Mouse (Mus musculus) embryonic facial prominence, embryonic 12.5 days (tissue): ENCODE results near the gene Med22. TPM values are rescaled to one million over a fixed set of nuclear protein-coding genes. Genes with fewer than 3 reads are reported as not detected.

Experiments used
- ATAC-seq: fragments of 200-750 bp; cut with Nextera tagmentation; 2 replicates; pipeline ENCODE4 v1.8.0; 2017; ENCODE audit not compliant: insufficient number of reproducible peaks, insufficient read depth, low FRiP score, low TSS enrichment
- H3K27ac ChIP-seq: fragments of 300-500 bp; sonication (generic); 2 replicates; pipeline ENCODE4 v1.5.1; 2016; ENCODE audit warnings: mild to moderate bottlenecking
- H3K27me3 ChIP-seq: fragments of 300-500 bp; sonication (generic); 2 replicates; pipeline ENCODE4 v1.6.1; 2016; ENCODE audit warnings: mild to moderate bottlenecking, moderate library complexity
- H3K36me3 ChIP-seq: fragments of 300-500 bp; sonication (generic); 2 replicates; pipeline ENCODE4 v1.6.1; 2016; ENCODE audit warnings: mild to moderate bottlenecking
- H3K4me1 ChIP-seq: fragments of 300-500 bp; sonication (generic); 2 replicates; pipeline ENCODE4 v1.6.1; 2016
- H3K4me2 ChIP-seq: fragments of 300-500 bp; sonication (generic); replicated peaks from 2 replicates; pipeline ENCODE4 v1.6.1; 2016; ENCODE audit warnings: mild to moderate bottlenecking, moderate library complexity
- H3K4me3 ChIP-seq: fragments of 300-500 bp; sonication (generic); 2 replicates; pipeline ENCODE4 v1.5.1; 2016; ENCODE audit warnings: mild to moderate bottlenecking
- H3K9ac ChIP-seq: fragments of 300-500 bp; sonication (generic); 2 replicates; pipeline ENCODE4 v1.6.1; 2016; ENCODE audit warnings: mild to moderate bottlenecking, moderate library complexity
- H3K9me3 ChIP-seq: fragments of 300-500 bp; sonication (generic); 2 replicates; pipeline ENCODE4 v1.6.1; 2016; ENCODE audit warnings: mild to moderate bottlenecking, moderate library complexity
- WGBS: fragments of 180-500 bp; shearing (Covaris S2); methylation state at CpG from one replicate; pipeline ENCODE4 v1.1.7; 2016; 5-methylcytosine and 5-hydroxymethylcytosine counted together
- polyA plus RNA-seq: library from polyadenylated mRNA; unstranded; fragments of >200 nt; fragmentation: Nextera tagmentation; extraction: Ambion mirVana; gene quantifications from 2 replicates; pipeline ENCODE4 v1.2.1, GENCODE M21; 2016

Gene Med22
- polyA plus RNA-seq, 1 experiment from 2014 or later: 72.1 TPM

DNA sequence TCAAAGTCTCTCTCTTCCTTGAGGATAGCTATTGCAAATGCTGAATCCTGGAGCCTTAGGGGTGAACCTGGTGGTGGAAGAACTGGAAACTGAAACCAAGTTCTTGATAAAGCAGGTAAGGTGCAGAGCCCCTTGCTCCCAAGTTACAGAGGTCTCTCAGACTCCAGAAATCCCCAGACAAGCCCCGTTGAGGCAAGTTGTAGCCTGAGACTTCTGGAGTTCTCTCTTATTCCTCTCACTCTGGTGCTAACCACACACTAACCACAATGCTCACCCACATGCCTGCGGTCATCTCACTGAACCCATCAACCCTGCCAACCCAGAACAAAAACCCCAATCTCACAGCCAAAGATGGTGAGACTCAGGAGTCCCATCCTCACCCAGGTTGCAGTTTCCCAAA, 24.8 kb upstream of the Med22 start:
- Histone ChIP-seq H3K9me3 (no peaks in the 10 kb centered on the region), H3K36me3 (peaks cover 13% of the 10 kb centered on the region), H3K9ac (no peak overlapping the region), H3K27me3 (no peaks in the 10 kb centered on the region), H3K4me1 (peaks cover 13% of the 10 kb centered on the region; the same call in 1 of the 2 replicates), H3K27ac (no peak overlapping the region), H3K4me3 (no peak overlapping the region), H3K4me2 (no peak overlapping the region)
- no peak for ATAC-seq
- WGBS: 92% methylated on average over 2 of the region's 2 CpGs

DNA sequence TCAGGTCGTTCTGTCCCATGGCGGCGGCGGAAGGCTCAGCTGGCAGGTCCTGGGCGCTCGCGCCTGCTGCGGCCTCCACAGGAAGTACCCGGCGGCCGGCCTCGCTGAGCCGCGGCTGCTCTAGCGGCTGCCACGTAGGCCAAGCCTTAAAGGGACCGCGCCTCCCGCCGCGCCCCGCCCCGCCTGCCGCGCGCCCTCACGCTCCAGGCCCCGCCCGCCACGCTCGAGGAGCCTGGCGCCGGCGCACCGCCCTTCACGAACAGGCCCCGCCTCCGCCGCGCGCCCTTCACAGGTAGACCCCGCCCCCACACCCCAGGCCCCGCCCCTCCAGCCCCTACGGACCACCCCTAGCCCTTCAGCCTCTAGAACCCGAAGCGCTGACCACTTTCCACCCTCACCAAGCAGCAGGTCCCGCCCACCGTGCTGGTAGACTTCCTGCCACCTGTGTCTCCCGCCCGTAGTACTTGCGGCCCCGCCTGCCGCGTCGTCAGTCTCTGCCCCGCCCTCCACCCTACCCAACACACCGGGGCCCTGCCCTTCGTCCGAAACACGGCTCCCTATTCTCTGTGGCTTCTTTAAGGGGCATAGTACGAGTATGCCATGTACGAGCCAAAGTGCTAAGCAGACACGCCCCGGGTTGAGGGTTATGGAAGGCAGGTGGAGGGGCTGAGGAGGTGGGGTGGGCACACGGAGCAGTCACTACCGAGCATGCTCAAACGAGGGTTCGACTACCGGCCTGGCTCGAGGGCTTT, 23.0 kb upstream of the Med22 start, which contains the start of the genes Surf4 and Stkld1:
Gene Surf4 (minus strand): TSS at position 625 of the 752 bp plus-strand sequence.
Gene Stkld1 (plus strand): TSS at position 744 of the 752 bp plus-strand sequence.
- H3K4me2 ChIP-seq: peak within 1 kb of the TSS; percentile 72
- WGBS: 2% methylated on average over 61 of the region's 70 CpGs
- peak within 1 kb of the TSS; percentile 88 for H3K27ac ChIP-seq
- H3K4me3 ChIP-seq: peak within 1 kb of the TSS; percentile 97
- no peaks in the 10 kb centered on the region for H3K9me3 ChIP-seq
- H3K4me1 ChIP-seq: peaks cover 14% of the 10 kb centered on the region; the same call in 1 of the 2 replicates
- ATAC-seq: peak; percentile 91
- H3K27me3 ChIP-seq: no peaks in the 10 kb centered on the region
- H3K36me3 ChIP-seq: peaks cover 29% of the 10 kb centered on the region
- H3K9ac ChIP-seq: peak within 1 kb of the TSS; percentile 95

DNA sequence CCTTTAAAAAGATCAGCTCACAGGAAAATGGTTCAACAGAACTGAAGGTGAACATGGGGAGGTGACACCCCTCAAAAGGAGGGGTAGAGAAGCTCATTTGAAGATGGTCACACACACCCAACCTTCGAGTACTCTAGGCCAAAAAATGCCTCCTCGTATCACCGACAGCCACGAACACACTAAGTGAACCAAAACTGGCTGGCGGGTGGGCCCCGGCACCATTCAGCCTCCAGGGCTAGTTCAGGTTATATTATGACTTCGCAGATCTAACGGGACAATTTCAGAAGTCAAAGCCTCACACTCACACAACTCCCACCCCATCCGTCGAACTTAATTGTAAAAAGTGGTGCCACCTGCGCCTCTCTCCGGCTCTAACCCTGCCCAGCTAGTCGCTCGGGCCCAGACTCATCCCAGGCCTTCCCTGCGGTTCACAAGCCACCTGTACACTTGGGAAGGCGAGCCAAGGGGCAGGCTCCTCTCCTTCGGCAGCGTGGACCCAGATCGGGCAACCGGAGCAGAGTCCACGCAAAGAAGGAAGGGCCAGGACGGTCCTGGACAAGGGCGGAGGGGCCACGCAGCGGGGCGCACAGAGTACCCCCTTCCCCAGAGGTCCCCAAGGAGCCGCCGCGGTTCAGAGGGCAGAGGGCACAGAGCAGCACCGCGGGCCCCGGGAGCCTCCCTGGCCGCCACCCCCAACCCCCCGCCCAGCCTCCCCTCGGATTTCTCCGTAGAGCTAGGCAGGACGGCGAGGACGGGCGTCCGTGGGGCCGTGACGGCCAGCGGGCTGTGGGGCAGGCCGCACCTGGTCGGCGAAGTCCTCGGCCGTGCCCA, 22.2 kb upstream of the Med22 start:
- WGBS: 2% methylated on average over 45 of the region's 49 CpGs
- ATAC-seq: no peak; the same call in none of the 2 replicates
- H3K4me2 ChIP-seq: peak overlapping the region; percentile 72

DNA sequence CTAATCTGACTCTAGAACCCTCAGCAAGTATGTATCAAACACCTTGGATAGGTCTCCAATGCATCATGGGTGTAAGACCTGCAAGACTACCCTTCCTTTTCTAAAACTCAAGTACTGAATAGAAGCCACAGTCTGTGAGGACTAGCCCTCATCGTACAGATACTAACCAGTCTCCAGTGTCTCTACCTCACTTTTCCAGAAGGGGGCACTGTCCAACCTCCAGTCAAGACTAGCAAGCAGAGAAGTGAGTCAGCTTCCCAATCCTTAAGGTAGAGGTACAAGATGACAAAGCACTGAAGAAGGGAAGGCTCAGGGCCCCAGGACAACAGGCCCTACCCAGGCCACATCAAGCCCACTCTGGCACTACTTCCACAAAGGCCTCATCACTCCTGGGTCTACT, 19.9 kb upstream of the Med22 start:
- Histone ChIP-seq H3K9ac (no peak overlapping the region), H3K4me2 (no peak overlapping the region), H3K36me3 (peaks cover 59% of the 10 kb centered on the region), H3K27me3 (no peaks in the 10 kb centered on the region), H3K9me3 (no peaks in the 10 kb centered on the region), H3K27ac (no peak overlapping the region), H3K4me1 (peaks cover 14% of the 10 kb centered on the region; the same call in 1 of the 2 replicates), H3K4me3 (no peak overlapping the region)
- no peak for ATAC-seq
- 47% methylated on average over 1 of the region's 1 CpGs for WGBS

More for the DNA sequence above, 22.2 kb upstream of the Med22 start:
- Histone ChIP-seq H3K4me3 (peak overlapping the region; percentile 97), H3K9ac (peak overlapping the region; percentile 95), H3K27me3 (no peaks in the 10 kb centered on the region), H3K9me3 (no peaks in the 10 kb centered on the region), H3K36me3 (peaks cover 36% of the 10 kb centered on the region), H3K4me1 (peaks cover 14% of the 10 kb centered on the region; the same call in 1 of the 2 replicates), H3K27ac (peak overlapping the region; percentile 88)

DNA sequence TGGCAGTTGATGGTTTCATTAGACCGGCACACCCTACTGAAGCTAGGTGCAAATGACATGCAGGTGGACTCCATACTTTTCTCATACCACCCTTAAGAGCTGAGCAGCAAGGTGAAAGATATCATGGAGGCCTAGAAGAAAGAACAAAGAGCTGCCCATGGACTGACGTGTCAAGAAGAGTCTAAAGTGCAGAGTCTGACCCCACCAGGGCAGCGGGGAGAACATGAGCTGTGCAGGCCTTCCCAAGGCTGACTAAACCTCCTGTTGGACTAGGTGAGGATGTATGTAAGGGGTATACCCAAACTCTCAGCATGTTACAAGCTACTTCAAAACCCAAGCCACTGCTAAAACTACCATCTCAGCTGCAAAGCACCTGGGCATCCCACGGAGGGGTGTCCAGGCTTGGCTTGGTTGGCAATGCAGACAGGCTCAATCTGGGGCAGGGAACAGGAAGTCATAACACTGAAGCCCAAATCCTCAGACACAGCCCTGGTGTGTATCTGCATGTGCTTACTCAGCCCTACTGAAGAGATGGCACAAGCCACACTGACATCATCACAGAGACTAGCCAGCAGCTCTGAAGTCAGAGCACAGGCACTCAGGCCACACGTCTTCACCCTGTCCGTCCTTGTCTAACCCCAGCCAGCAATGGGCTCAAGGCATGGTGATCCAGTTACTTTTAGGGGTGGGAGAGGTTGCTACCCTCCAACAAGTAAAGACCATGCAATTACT, 17.4 kb upstream of the Med22 start:
- WGBS: 87% methylated on average over 6 of the region's 6 CpGs
- H3K4me3 ChIP-seq: no peak overlapping the region
- peaks cover 14% of the 10 kb centered on the region; the same call in 1 of the 2 replicates for H3K4me1 ChIP-seq
- ATAC-seq: no peak
- no peak overlapping the region for H3K27ac ChIP-seq
- H3K9me3 ChIP-seq: no peaks in the 10 kb centered on the region
- no peaks in the 10 kb centered on the region for H3K27me3 ChIP-seq
- peaks cover 84% of the 10 kb centered on the region for H3K36me3 ChIP-seq
- H3K4me2 ChIP-seq: no peak overlapping the region
- H3K9ac ChIP-seq: no peak overlapping the region

DNA sequence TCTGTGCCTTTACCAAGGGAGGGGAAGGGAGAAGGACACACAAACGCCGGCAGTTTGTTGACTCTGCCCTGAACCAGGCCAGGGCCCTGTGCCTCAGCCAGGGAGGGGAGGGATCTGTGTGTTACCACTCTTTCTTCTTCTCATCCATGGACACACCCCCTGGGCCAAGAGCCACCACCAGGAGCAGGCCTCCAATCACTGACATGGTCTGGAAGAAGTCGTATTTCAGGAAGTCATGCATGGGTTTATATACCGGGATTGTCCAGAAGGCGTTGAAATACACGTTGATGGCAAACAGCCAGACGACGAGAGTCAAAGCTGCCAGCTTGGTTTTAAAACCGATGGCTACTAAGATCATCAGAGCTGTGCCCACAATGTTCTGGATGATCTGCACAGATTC, 11.3 kb upstream of the Med22 start:
- peaks cover 14% of the 10 kb centered on the region for H3K4me1 ChIP-seq
- H3K4me2 ChIP-seq: no peak overlapping the region
- ATAC-seq: no peak
- no peaks in the 10 kb centered on the region for H3K27me3 ChIP-seq
- H3K36me3 ChIP-seq: peaks cover 86% of the 10 kb centered on the region
- no peak overlapping the region for H3K9ac ChIP-seq
- no peak overlapping the region for H3K4me3 ChIP-seq
- 83% methylated on average over 9 of the region's 9 CpGs for WGBS
- H3K9me3 ChIP-seq: no peaks in the 10 kb centered on the region
- no peak overlapping the region for H3K27ac ChIP-seq

DNA sequence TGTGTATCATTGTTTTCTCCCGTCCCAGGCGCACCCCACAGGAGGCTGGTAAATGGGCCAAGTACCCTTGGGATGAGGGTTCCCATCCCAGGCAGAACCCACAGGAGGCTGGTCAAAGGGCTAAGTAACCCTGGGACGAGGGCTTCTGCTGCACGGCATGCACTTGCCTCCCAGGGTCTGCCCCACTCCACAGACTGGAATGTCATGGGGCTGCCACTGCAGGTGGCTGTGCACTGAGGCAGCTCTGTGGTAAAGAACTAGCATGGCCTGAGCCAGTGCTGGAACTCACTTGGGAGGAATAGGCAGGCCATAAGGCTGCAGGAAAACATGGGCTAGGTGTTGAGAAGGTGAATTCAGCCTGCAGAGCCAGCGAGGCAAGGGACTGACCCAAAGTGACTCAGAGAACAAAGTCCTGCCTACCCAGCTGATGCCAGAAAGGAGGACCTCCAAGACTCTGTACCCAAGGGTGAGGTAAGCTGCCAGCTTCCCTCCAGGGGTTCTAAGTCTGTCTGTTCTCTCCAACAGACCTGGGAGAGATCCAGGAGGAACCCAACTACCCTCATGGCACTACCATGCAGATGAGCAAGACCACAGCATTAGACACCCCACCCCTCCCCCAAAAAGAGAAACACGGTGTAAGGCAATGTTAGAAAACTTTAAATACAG, 9.8 kb upstream of the Med22 start:
- 81% methylated on average over 6 of the region's 6 CpGs for WGBS
- no peak overlapping the region for H3K4me2 ChIP-seq
- H3K36me3 ChIP-seq: peaks cover 71% of the 10 kb centered on the region
- H3K9me3 ChIP-seq: no peaks in the 10 kb centered on the region
- H3K27me3 ChIP-seq: no peaks in the 10 kb centered on the region
- no peak for ATAC-seq
- no peak overlapping the region for H3K4me3 ChIP-seq
- H3K9ac ChIP-seq: no peak overlapping the region
- no peak overlapping the region for H3K27ac ChIP-seq
- peaks cover 18% of the 10 kb centered on the region for H3K4me1 ChIP-seq

DNA sequence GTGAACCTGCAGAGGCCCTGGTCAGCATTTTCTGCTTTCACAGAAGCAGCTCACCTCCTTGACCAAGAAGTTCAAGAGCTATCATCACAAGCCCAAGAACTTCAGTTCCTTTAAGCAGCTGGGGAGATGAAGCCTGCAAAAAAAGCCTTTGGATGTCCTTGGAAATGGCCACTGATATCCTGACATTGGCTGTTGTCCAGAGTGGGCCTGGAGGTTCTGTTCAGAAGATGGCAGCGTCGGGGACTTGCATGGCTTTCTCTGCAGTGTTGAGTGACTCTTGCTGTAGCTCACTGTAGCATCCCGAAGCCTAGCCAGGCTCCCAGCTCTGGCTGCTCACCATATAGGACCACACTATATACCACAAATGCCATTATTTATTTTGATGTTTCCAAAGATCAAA, 9.2 kb upstream of the Med22 start:
- Histone ChIP-seq H3K4me2 (no peak overlapping the region), H3K4me3 (no peak overlapping the region), H3K36me3 (peaks cover 66% of the 10 kb centered on the region), H3K9me3 (no peaks in the 10 kb centered on the region), H3K9ac (no peak overlapping the region), H3K4me1 (peaks cover 22% of the 10 kb centered on the region), H3K27ac (no peak overlapping the region), H3K27me3 (no peaks in the 10 kb centered on the region)
- 96% methylated on average over 3 of the region's 3 CpGs for WGBS
- no peak for ATAC-seq

DNA sequence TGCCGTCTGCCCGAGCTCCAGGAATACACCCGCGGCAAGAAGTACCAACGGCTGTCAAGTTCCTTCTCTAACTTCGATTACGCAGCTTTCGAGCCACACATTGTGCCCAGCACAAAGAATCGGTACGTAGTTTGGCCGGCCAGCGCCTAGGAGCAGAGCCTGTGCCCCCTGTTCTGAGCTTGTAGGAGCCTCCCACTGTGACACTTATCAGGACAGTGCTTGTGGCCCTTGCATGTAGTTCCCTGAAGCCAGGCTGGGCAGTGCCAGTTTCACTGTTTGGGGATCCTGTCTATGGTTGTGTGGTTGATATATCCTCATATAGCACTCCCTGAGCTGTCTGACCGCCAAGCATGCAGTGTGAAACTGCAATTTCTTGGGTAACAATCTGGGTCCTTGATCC, 6.3 kb upstream of the Med22 start:
- peak overlapping the region; percentile 96 for H3K4me2 ChIP-seq
- 2% methylated on average over 13 of the region's 13 CpGs for WGBS
- H3K4me3 ChIP-seq: peak overlapping the region; percentile 78
- ATAC-seq: no peak
- peaks cover 29% of the 10 kb centered on the region for H3K4me1 ChIP-seq
- peak overlapping the region; percentile 66 for H3K9ac ChIP-seq
- H3K27ac ChIP-seq: peak overlapping the region; percentile 65
- no peaks in the 10 kb centered on the region for H3K9me3 ChIP-seq
- H3K36me3 ChIP-seq: peaks cover 66% of the 10 kb centered on the region
- no peaks in the 10 kb centered on the region for H3K27me3 ChIP-seq

DNA sequence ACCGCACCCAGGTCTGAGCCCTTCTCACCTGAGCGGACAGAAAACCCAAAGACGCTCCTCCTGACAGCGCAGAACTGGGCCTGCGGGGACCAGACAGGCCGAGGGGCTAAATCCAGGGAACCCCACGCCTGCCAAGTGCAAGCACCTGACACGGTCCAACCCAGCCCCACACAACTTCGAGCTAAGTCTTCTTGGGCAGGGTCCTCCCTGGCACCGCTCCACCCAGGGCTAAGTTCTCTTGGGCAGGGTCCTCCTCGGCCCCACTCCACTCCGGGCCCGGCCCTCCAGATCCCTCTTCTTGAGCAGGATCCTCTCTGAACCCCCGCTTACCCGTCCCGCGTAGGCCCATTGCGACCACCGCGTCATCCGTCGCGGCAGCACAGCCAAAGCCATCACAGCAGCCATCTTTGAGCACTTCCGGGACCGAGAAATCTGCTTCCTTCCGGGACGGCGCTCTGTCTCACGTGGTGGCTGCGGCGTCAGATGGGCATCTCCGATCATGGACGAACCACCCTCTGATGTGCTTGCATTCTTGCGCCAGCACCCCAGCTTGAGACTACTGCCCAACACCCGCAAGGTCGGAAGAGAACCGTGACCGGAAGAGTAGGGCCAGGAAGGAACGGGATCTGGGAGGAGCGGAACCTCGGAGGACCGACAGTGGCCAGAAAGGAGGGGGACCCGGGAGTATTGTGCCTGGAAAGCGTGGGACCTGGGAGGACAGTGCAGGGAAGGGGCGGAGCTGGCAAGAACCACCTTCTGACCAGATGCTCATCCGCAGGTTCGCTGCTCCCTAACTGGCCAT, 5.7 kb upstream of the Med22 start, which contains the start of the genes Surf2 and Surf1:
Gene Surf2 (plus strand): TSS at position 441 of the 802 bp plus-strand sequence.
Gene Surf1 (minus strand): TSS at position 604 of the 802 bp plus-strand sequence.
- H3K9ac ChIP-seq: peak within 1 kb of the TSS; percentile 66
- peak within 1 kb of the TSS; percentile 65 for H3K27ac ChIP-seq
- H3K4me1 ChIP-seq: peaks cover 31% of the 10 kb centered on the region
- peak; percentile 49 for ATAC-seq
- no peaks in the 10 kb centered on the region for H3K27me3 ChIP-seq
- H3K4me2 ChIP-seq: peak within 1 kb of the TSS; percentile 96
- peak within 1 kb of the TSS; percentile 78 for H3K4me3 ChIP-seq
- no peaks in the 10 kb centered on the region for H3K9me3 ChIP-seq
- WGBS: 2% methylated on average over 47 of the region's 47 CpGs
- peaks cover 63% of the 10 kb centered on the region for H3K36me3 ChIP-seq
